Mouse (Mus musculus) kidney, postnatal 4 days (tissue): ENCODE data around the gene Scamp3.

Experiments
- DNase-seq, 2 experiments: peaks; one replicate each; pipeline ENCODE4 v3.0.0; 2021; ENCODE audit warnings: mixed read lengths in 2 of 2

The Scamp3 gene

GRCm38 (mm10) chr3:89227307-89228179 lies 50.3 kb downstream of the Scamp3 start:
- peak; percentile 93 to 94 for DNase-seq

GRCm38 (mm10) chr3:89228180-89228549 lies 50.9 kb downstream of the Scamp3 start:
- DNase-seq = peak; percentile 94

- DNase-seq = peak; percentile 46 to 67
These were observed 51.6 kb downstream of the Scamp3 start, which contains the start of gene Muc1 for GRCm38 (mm10) chr3:89228836-89229235. Gene Muc1 (plus strand): TSS chr3:89229057.

DNA sequence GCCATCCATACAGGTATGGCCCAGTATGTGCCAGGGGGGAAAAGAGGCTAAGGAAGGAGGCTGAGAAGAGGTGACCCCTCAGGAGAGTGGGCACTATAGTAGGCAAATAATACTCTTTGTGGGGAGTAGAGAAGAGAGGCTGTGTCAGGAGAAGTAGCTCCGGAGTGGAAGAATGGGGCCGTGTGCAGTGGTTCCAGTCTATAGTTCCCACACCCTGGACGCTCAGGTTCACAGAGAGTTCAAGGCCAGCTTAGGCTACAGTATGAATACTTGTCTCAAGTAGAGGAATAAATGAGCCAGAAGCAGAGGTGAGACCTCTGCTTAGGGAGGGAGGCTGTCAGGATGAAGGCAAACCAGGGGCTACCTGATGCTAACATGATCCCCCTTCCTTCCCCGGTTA lies 52.0 kb downstream of the Scamp3 start:
- no peak for DNase-seq

- DNase-seq = no peak
These were observed 53.3 kb downstream of the Scamp3 start for GRCm38 (mm10) chr3:89230561-89230960.

DNA sequence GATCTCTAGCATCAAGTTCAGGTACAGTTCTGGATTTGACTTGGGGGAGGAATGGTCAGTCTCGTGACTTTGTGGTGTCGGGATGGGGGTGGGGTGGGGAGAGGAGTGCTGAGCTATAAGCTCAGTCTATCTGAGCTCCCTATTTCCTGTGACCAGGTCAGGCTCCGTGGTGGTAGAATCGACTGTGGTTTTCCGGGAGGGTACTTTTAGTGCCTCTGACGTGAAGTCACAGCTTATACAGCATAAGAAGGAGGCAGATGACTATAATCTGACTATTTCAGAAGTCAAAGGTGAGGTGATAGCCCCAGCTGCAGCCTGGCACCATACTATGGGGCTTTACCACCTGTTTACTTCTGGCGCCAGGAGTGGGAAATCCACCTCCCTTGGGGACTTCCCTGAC lies 54.1 kb downstream of the Scamp3 start:
- no peak for DNase-seq

- no peak for DNase-seq
These were observed 54.6 kb downstream of the Scamp3 start for GRCm38 (mm10) chr3:89231772-89232275.
